Mouse (Mus musculus): Measurements from ENCODE around the gene Cdh1. TPM values are rescaled to one million over a fixed set of nuclear protein-coding genes. Genes with fewer than 3 reads are reported as not detected.

The Cdh1 gene
- polyA plus RNA-seq, 1 experiment from 2014 or later = 28.8 TPM

GRCm38 (mm10) chr8:106640921-106641320, 37.8 kb downstream of the Cdh1 start:
- Histone ChIP-seq H3K4me2 (ENCODE audit: low read depth, low read length) (no peak overlapping the region), H3K4me3 (ENCODE audit: low read depth, low read length) (no peak overlapping the region), H3K9me3 (ENCODE audit: low read length) (no peaks in the 10 kb centered on the region), H3K27me3 (ENCODE audit: insufficient read depth, low read length) (no peaks in the 10 kb centered on the region), H3K36me3 (replicated peaks; ENCODE audit: insufficient read depth, low read length) (no peaks in the 10 kb centered on the region), H3K4me1 (ENCODE audit: insufficient read depth) (peaks cover 17% of the 10 kb centered on the region), H3K9ac (replicated peaks) (no peak overlapping the region), H3K27ac (ENCODE audit: low read depth) (no peak overlapping the region)
- ATAC-seq (no peak), DNase-seq (no peak)
- no peak for TF ChIP-seq CTCF (IDR thresholded peaks at IDR 0.05; ENCODE audit: low read depth)
- 57% methylated on average over 5 of the region's 5 CpGs for WGBS (ENCODE audit: insufficient replicate concordance)

DNA sequence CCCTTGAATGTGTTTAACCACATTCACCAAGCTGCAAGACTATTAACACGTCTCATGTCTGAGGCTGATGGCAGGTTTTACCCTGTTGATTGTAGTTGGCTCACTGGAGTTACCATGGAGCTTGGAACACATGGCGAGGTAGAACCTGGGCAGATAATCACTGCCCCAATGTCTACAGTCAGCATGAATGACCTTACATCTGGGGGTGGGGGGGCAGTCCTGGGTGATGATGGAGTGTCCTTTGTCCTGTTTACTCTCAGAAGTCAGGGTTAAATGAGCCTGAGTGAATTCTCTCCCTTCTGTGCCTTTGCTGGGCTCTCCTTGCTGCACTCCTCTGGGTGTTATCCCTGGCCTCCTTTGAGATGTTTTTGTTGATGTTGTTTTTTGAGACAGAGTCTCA, 39.0 kb downstream of the Cdh1 start:
- TF ChIP-seq EP300 (IDR thresholded peaks at IDR 0.05; ENCODE audit: low read depth) = no peak
- TF ChIP-seq CTCF (IDR thresholded peaks at IDR 0.05; ENCODE audit: low read depth) = no peak
- no peak overlapping the region for H3K4me2 ChIP-seq (ENCODE audit: low read depth, low read length)
- ATAC-seq (peak; percentile 79), DNase-seq (peak; percentile 49)
- no peaks in the 10 kb centered on the region for H3K36me3 ChIP-seq (replicated peaks; ENCODE audit: insufficient read depth, low read length)
- no peak overlapping the region for H3K9ac ChIP-seq (replicated peaks)
- H3K4me3 ChIP-seq (ENCODE audit: low read depth, low read length) = no peak overlapping the region
- WGBS (ENCODE audit: insufficient replicate concordance) = 43% methylated on average over 2 of the region's 2 CpGs
- no peaks in the 10 kb centered on the region for H3K9me3 ChIP-seq (ENCODE audit: low read length)
- peak overlapping the region; percentile 40 for H3K27ac ChIP-seq (ENCODE audit: low read depth)
- no peaks in the 10 kb centered on the region for H3K27me3 ChIP-seq (ENCODE audit: insufficient read depth, low read length)
- H3K4me1 ChIP-seq (ENCODE audit: insufficient read depth) = peaks cover 17% of the 10 kb centered on the region

DNA sequence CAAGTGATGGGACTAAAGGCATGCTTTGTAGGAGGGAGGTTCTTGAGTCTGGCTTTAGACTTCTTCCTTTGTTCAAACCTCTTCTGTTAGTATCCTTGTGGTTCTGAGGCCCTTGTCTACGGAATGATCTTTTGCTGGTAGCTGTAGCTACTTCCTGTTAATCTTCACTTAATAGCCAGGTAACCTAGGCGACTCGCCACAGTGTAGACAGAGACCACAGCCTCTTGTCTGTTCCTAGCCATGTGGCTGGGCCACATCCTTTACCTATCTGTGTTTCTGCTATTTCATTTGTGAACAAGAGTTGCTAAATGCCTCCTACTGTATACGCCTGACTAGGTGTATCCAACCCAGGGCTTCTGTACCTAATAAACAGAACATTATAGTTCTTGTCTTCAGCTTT, 39.9 kb downstream of the Cdh1 start:
- Histone ChIP-seq H3K36me3 (replicated peaks; ENCODE audit: insufficient read depth, low read length) (no peaks in the 10 kb centered on the region), H3K4me3 (ENCODE audit: low read depth, low read length) (no peak overlapping the region), H3K9ac (replicated peaks) (no peak overlapping the region), H3K4me2 (ENCODE audit: low read depth, low read length) (no peak overlapping the region), H3K27ac (ENCODE audit: low read depth) (peak overlapping the region; percentile 40; the same call in 1 of the 2 replicates), H3K4me1 (ENCODE audit: insufficient read depth) (peaks cover 17% of the 10 kb centered on the region), H3K9me3 (ENCODE audit: low read length) (no peaks in the 10 kb centered on the region), H3K27me3 (ENCODE audit: insufficient read depth, low read length) (no peaks in the 10 kb centered on the region)
- WGBS (ENCODE audit: insufficient replicate concordance) = 51% methylated on average over 4 of the region's 4 CpGs
- TF ChIP-seq EP300 (IDR thresholded peaks at IDR 0.05; ENCODE audit: low read depth) (no peak), CTCF (IDR thresholded peaks at IDR 0.05; ENCODE audit: low read depth) (no peak)
- DNase-seq (no peak), ATAC-seq (no peak)

DNA sequence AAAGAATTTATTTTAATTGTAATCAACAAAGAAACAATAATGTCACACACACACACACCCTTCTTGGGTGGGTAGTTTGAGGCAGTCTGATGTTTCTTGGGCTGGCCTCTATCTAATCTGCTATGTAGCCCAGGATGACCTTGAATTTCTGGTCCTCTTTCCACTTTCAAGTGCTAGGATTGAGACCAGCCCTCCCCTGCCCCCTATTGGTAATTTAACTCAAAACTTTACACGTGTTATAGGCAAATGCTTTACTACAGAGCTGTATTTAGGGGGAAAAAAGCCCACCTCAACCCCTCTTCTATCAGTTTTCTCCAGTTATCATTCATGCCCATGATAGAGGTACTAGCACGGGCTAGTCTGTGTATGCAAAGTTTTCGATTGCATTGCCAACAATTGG, 41.8 kb downstream of the Cdh1 start:
- DNase-seq (no peak), ATAC-seq (no peak)
- Histone ChIP-seq H3K4me2 (ENCODE audit: low read depth, low read length) (no peak overlapping the region), H3K9me3 (ENCODE audit: low read length) (no peaks in the 10 kb centered on the region), H3K9ac (replicated peaks) (no peak overlapping the region), H3K4me1 (ENCODE audit: insufficient read depth) (peaks cover 17% of the 10 kb centered on the region), H3K27ac (ENCODE audit: low read depth) (no peak overlapping the region), H3K36me3 (replicated peaks; ENCODE audit: insufficient read depth, low read length) (peaks cover 3% of the 10 kb centered on the region; the same call in 1 of the 2 replicates), H3K4me3 (ENCODE audit: low read depth, low read length) (no peak overlapping the region), H3K27me3 (ENCODE audit: insufficient read depth, low read length) (no peaks in the 10 kb centered on the region)
- WGBS (ENCODE audit: insufficient replicate concordance) = 52% methylated on average over 3 of the region's 3 CpGs
- TF ChIP-seq EP300 (IDR thresholded peaks at IDR 0.05; ENCODE audit: low read depth) (no peak), CTCF (IDR thresholded peaks at IDR 0.05; ENCODE audit: low read depth) (no peak)

- WGBS (ENCODE audit: insufficient replicate concordance) = 70% methylated on average over 2 of the region's 2 CpGs
- H3K27ac ChIP-seq (ENCODE audit: low read depth) = no peak overlapping the region
- ATAC-seq = no peak
These were observed 43.0 kb downstream of the Cdh1 start for GRCm38 (mm10) chr8:106646153-106646552.

GRCm38 (mm10) chr8:106646731-106647130, 43.6 kb downstream of the Cdh1 start:
- no peak overlapping the region for H3K4me2 ChIP-seq (ENCODE audit: low read depth, low read length)
- peaks cover 3% of the 10 kb centered on the region; the same call in 1 of the 2 replicates for H3K36me3 ChIP-seq (replicated peaks; ENCODE audit: insufficient read depth, low read length)
- 71% methylated on average over 5 of the region's 5 CpGs for WGBS (ENCODE audit: insufficient replicate concordance)
- no peak overlapping the region for H3K9ac ChIP-seq (replicated peaks)
- no peaks in the 10 kb centered on the region for H3K27me3 ChIP-seq (ENCODE audit: insufficient read depth, low read length)
- TF ChIP-seq CTCF (IDR thresholded peaks at IDR 0.05; ENCODE audit: low read depth) = no peak
- no peak for TF ChIP-seq EP300 (IDR thresholded peaks at IDR 0.05; ENCODE audit: low read depth)
- H3K9me3 ChIP-seq (ENCODE audit: low read length) = no peaks in the 10 kb centered on the region
- no peak for ATAC-seq
- DNase-seq = no peak
- no peak overlapping the region for H3K4me3 ChIP-seq (ENCODE audit: low read depth, low read length)
- H3K27ac ChIP-seq (ENCODE audit: low read depth) = no peak overlapping the region
- H3K4me1 ChIP-seq (ENCODE audit: insufficient read depth) = peaks cover 4% of the 10 kb centered on the region

More at GRCm38 (mm10) chr8:106646153-106646552, 43.0 kb downstream of the Cdh1 start:
- Histone ChIP-seq H3K4me2 (ENCODE audit: low read depth, low read length) (no peak overlapping the region), H3K4me3 (ENCODE audit: low read depth, low read length) (no peak overlapping the region), H3K27me3 (ENCODE audit: insufficient read depth, low read length) (no peaks in the 10 kb centered on the region), H3K4me1 (ENCODE audit: insufficient read depth) (peaks cover 9% of the 10 kb centered on the region), H3K9me3 (ENCODE audit: low read length) (no peaks in the 10 kb centered on the region), H3K9ac (replicated peaks) (no peak overlapping the region), H3K36me3 (replicated peaks; ENCODE audit: insufficient read depth, low read length) (peaks cover 3% of the 10 kb centered on the region; the same call in 1 of the 2 replicates)
- DNase-seq = no peak
- TF ChIP-seq EP300 (IDR thresholded peaks at IDR 0.05; ENCODE audit: low read depth) (no peak), CTCF (IDR thresholded peaks at IDR 0.05; ENCODE audit: low read depth) (no peak)

- no peak overlapping the region for H3K4me2 ChIP-seq (ENCODE audit: low read depth, low read length)
- 44% methylated on average over 2 of the region's 2 CpGs for WGBS (ENCODE audit: insufficient replicate concordance)
- no peaks in the 10 kb centered on the region for H3K27me3 ChIP-seq (ENCODE audit: insufficient read depth, low read length)
- TF ChIP-seq CTCF (IDR thresholded peaks at IDR 0.05; ENCODE audit: low read depth) (peak; percentile 84), EP300 (IDR thresholded peaks at IDR 0.05; ENCODE audit: low read depth) (no peak)
- no peak overlapping the region for H3K27ac ChIP-seq (ENCODE audit: low read depth)
- ATAC-seq (peak; percentile 53; the same call in 1 of the 2 replicates), DNase-seq (peak; percentile 77)
- peaks cover 3% of the 10 kb centered on the region; the same call in 1 of the 2 replicates for H3K36me3 ChIP-seq (replicated peaks; ENCODE audit: insufficient read depth, low read length)
- no peaks in the 10 kb centered on the region for H3K9me3 ChIP-seq (ENCODE audit: low read length)
- H3K9ac ChIP-seq (replicated peaks) = no peak overlapping the region
- no peak overlapping the region for H3K4me3 ChIP-seq (ENCODE audit: low read depth, low read length)
- H3K4me1 ChIP-seq (ENCODE audit: insufficient read depth) = peaks cover 3% of the 10 kb centered on the region; the same call in 1 of the 2 replicates
These were observed 44.2 kb downstream of the Cdh1 start for GRCm38 (mm10) chr8:106647387-106647786.
